Mouse (Mus musculus) urinary bladder, postnatal 14 days (tissue): ENCODE measurements around the gene Lhx3.

Source experiments
- DNase-seq: peaks from one replicate; pipeline ENCODE4 v3.0.0; 2021; ENCODE audit warnings: low spot score

Gene Lhx3

GRCm38 (mm10) chr2:26208126-26208789 lies at the start of gene Lhx3:
Gene Lhx3, minus strand, starts transcription at chr2:26208289.
- peak; percentile 90 for DNase-seq

- no peak for DNase-seq
Measured at GRCm38 (mm10) chr2:26257315-26258096, 49.4 kb upstream of the Lhx3 start.

GRCm38 (mm10) chr2:26254816-26255215 lies 46.7 kb upstream of the Lhx3 start:
- DNase-seq = no peak

GRCm38 (mm10) chr2:26252514-26253206 lies 44.6 kb upstream of the Lhx3 start:
- peak; percentile 48 for DNase-seq

- DNase-seq = peak; percentile 54
Measured at GRCm38 (mm10) chr2:26247531-26247930, 39.4 kb upstream of the Lhx3 start.

- DNase-seq = no peak
Measured at GRCm38 (mm10) chr2:26240841-26241240, 32.8 kb upstream of the Lhx3 start.

DNA sequence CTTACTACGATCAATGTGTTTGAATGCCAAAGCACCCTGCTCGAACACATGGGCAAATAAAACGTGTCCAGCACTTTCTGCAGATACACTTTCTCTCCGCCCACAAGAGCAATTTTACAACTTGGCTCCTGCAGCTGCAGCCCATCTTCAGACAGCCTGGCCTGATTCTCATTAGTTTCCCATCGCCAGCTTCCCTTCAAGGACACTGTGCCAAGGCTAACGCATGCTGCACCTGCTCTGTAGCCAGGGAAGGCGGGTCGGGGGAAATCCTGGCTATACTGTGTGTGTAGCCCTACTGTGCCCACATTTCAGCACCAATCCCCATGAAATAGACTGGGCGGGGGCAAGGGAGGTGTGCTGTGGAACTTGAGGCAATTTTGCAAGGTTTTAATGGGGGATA lies 32.2 kb upstream of the Lhx3 start:
- peak; percentile 19 for DNase-seq

GRCm38 (mm10) chr2:26237290-26237782 lies 29.2 kb upstream of the Lhx3 start, which contains the start of gene Qsox2:
Gene Qsox2, minus strand, starts transcription at chr2:26237525.
- DNase-seq = peak; percentile 97

- no peak for DNase-seq
Measured at GRCm38 (mm10) chr2:26236681-26237289, 28.7 kb upstream of the Lhx3 start.

DNA sequence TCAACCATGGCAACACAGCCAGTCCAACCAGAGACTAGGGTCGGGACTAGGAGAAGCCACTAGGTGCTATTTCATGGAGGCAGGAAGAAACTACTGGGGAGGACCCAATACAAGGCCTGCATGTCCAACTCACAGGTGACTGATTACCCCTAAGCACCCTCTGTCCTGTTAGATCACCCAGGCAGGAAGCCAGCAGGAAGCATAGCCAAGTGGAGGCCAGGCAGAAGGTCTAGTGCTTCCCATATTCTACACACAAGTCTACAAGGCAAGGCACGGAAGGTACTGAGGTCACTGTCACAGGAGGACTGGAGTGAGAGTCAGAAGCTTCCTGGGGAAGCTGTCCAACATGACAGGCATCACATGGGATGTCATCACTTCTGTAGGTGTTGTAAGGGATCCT lies 26.7 kb upstream of the Lhx3 start:
- no peak for DNase-seq

- DNase-seq = no peak
Measured at GRCm38 (mm10) chr2:26234253-26234652, 26.2 kb upstream of the Lhx3 start.

GRCm38 (mm10) chr2:26231366-26231765 lies 23.3 kb upstream of the Lhx3 start:
- no peak for DNase-seq

DNA sequence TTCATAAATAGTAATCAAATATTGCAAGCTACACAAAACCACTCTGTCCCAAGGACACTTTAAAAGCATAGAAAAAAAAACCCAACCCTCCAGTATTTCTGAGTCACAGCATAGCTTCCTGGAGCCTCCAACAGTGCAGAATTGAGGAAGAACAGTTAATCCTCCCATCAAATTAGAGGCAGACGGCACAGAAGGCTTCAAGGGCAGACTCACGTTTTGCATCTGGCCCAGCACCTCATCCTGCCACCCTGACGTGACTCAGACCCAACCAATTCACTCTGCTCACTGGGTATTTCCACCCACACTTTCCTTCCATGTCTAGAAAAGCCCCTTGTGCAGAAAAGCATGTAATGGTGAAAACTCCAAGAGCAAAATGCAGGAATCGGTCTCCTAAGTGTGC lies 22.2 kb upstream of the Lhx3 start:
- DNase-seq = no peak

DNA sequence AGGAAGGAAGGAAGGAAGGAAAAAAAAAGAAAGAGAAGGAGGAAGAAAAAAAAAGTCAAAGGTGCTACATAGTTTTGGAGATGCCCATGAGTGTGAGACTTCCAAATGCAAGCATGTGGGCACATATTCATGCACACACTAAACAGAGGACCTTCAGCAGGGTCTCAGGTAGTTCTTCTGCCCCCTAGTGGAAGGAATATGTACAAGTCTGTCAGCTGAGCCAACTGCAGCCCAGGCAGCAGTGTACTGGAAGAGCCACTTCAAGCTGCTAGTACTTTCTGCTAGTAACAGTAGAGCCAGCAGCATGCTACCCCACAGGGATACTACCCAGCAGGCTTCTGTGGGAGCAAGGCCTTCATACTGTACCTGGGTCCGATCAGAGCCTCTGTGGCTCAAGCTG lies 19.7 kb upstream of the Lhx3 start:
- peak; percentile 24 for DNase-seq

DNA sequence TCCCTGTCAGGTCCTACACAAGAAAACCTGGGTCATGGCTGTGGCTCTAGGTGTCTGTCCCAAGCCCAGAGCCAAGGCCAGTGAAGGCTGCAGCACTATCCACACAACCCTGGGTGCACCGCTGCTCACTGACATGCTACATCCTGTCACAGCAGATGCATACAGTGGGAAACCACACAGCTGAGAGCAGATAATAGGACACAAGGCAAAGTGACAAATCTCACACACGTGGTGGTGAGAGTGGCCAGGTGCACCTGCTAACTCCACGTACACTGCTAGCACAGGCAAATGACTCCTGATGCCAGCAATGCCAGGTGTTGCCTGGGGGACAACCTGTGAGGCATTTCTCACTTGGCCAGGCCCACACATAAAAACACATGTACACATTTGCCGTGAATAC lies 17.2 kb upstream of the Lhx3 start:
- no peak for DNase-seq

DNA sequence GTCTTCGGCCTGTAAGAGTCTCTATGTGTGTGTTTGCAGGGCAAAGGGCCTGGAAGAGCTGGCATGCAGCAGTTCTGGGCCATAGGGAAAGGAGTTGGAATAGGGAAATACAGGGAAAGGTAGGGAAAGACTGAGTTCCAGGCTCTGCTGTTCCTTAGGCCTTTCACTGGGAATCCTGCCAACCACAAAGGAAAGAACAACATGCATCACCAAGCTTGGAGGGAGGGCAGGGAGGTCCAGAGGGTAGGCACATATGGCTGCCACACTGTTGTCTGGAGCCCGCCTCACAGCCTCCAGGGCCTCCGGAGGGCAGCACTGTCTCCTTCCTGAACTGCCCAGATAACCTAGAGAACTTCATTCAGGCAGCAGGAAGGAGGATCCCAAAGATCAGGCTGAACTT lies 15.9 kb upstream of the Lhx3 start:
- DNase-seq = no peak

- no peak for DNase-seq
Measured at GRCm38 (mm10) chr2:26214526-26214925, 6.4 kb upstream of the Lhx3 start.

GRCm38 (mm10) chr2:26209566-26209965 lies 1.5 kb upstream of the Lhx3 start:
- DNase-seq = no peak

DNA sequence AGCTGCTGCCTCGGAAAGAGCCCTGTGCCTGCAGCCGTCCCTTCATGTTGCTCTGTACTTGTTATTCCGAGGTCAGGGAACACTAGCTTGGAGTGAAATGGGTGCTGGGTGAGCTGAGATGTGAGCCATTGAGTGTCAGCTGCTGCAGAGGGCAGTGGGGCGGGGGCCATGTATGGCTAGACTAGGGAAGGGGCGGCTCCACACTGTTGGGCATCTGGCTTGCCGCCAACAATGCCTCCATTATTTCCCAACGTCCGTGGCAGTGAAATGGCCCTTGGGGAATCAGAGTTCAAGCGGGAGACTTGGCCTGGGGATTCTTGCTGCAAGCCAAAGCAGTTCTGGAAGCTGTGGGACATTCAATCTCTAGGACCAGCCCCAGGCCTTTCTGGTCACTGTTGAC lies 530 bp downstream of the Lhx3 start:
- no peak for DNase-seq

- no peak for DNase-seq
Measured at GRCm38 (mm10) chr2:26205761-26206160, 2.3 kb downstream of the Lhx3 start.

DNA sequence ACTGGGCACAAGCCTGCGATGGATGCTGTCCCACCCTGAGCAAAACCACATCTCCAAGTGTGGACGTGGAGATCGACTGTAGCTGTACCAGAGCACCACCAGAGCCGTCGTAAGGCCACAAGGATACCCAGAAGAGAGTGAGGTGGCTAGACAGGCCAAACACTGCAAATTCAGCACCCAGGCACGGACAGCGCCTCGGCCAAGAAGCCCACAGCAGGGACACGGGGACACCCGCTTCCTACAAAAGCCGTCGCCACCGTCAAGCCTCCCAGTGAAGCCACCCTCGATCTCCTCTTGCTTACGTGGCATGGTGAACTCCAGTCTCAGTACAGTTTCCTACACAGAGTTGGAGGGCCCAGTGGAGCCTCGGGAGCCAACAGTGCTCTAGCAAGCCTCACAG lies 3.0 kb downstream of the Lhx3 start:
- peak; percentile 22 for DNase-seq

DNA sequence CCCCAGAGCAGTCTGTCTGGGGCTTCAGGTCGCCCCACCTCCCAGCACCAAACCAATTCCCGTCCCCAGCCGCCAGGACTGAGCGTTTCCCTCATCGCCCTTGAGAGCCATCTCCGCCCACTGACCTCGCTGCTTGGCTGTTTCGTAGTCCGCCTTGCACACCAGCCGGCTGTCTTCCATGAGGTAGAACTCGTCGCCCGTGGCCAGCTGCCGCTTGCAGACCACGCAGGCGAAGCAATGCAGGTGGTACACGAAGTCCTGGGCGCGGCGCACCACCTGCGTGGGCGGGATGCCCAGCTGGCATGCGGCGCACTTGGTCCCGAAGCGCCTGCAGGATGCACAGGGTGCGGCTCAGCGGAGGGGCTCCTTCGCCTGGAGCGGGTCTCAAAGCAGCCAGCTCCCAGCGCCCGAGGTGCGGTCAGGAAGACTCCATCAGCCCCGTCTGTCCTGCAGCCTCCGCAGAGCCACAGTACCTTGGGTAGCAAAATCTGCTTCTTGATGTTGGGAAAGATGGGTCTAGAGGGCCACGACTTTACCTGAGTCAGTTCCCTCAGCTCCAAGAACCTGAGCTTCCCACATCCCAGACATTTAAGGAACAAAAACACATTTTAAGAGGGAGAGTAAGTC lies 5.1 kb downstream of the Lhx3 start:
- DNase-seq = no peak
